Mouse (Mus musculus) heart, embryonic 14.5 days (tissue): ENCODE measurements around the gene Mgll. TPM values are rescaled to one million over a fixed set of nuclear protein-coding genes. Genes with fewer than 3 reads are reported as not detected.

Source experiments
- ATAC-seq: fragments of 200-750 bp; cut with Nextera tagmentation; 2 replicates; pipeline ENCODE4 v1.8.0; 2017; ENCODE audit warnings: low read depth, moderate TSS enrichment; ENCODE audit not compliant: insufficient number of reproducible peaks, insufficient read depth, low FRiP score
- H3K27ac ChIP-seq, 2 experiments: fragments of 200-500 bp in 1 of 2; fragments of 300-500 bp in 1 of 2; sonication (generic) in 1 of 2; replicated peaks in 1 of 2; 2 replicates each; pipeline ENCODE4 v1.5.1; 2012 to 2014; ENCODE audit warnings: low read depth in 2 of 2, low read length in 2 of 2, control low read depth in 1 of 2, mild to moderate bottlenecking in 1 of 2, mixed read lengths in 1 of 2; ENCODE audit not compliant: control insufficient read depth in 1 of 2, insufficient read depth in 1 of 2
- H3K27me3 ChIP-seq: fragments of 300-500 bp; sonication (generic); 2 replicates; pipeline ENCODE4 v1.6.1; 2014; ENCODE audit warnings: mild to moderate bottlenecking, low read length, control low read depth; ENCODE audit not compliant: control insufficient read depth, insufficient read depth
- H3K36me3 ChIP-seq: fragments of 300-500 bp; sonication (generic); 2 replicates; pipeline ENCODE4 v1.6.1; 2014; ENCODE audit warnings: mild to moderate bottlenecking, control low read depth, low read length, mixed read lengths; ENCODE audit not compliant: control insufficient read depth, insufficient read depth
- H3K4me1 ChIP-seq, 2 experiments: fragments of 200-500 bp in 1 of 2; fragments of 300-500 bp in 1 of 2; sonication (generic) in 1 of 2; 2 replicates each; pipeline ENCODE4 v1.6.1; 2012 to 2014; ENCODE audit warnings: low read length in 2 of 2, control low read depth in 1 of 2, mixed read lengths in 1 of 2; ENCODE audit not compliant: control insufficient read depth in 2 of 2, insufficient read depth in 2 of 2
- H3K4me2 ChIP-seq: fragments of 300-500 bp; sonication (generic); 2 replicates; pipeline ENCODE4 v1.6.1; 2014; ENCODE audit warnings: mild to moderate bottlenecking, low read length
- H3K4me3 ChIP-seq, 2 experiments: fragments of 200-500 bp in 1 of 2; fragments of 300-500 bp in 1 of 2; sonication (generic) in 1 of 2; 2 replicates each; pipeline ENCODE4 v1.5.1; 2012 to 2014; ENCODE audit warnings: low read length in 2 of 2, mild to moderate bottlenecking in 2 of 2, control low read depth in 1 of 2, low read depth in 1 of 2, moderate library complexity in 1 of 2; ENCODE audit not compliant: control insufficient read depth in 1 of 2, insufficient read depth in 1 of 2
- H3K9ac ChIP-seq: fragments of 300-500 bp; sonication (generic); 2 replicates; pipeline ENCODE4 v1.6.1; 2014; ENCODE audit warnings: mild to moderate bottlenecking, low read length
- H3K9me3 ChIP-seq: fragments of 300-500 bp; sonication (generic); 2 replicates; pipeline ENCODE4 v1.6.1; 2016; ENCODE audit warnings: low read length, control low read depth; ENCODE audit not compliant: control insufficient read depth
- WGBS: fragments of 180-500 bp; shearing (Covaris S2); extraction: QIAGEN DNeasy Blood & Tissue Kit; methylation state at CpG from one replicate; pipeline ENCODE4 v1.1.7; 2014; 5-methylcytosine and 5-hydroxymethylcytosine counted together
- polyA plus RNA-seq: library from polyadenylated mRNA; unstranded; fragments of >200 nt; fragmentation: Nextera tagmentation; extraction: Ambion mirVana; gene quantifications from 2 replicates; pipeline ENCODE4 v1.2.1, GENCODE M21; 2014

Mgll gene
- polyA plus RNA-seq, 1 experiment from 2014 or later = 28.7 TPM

DNA sequence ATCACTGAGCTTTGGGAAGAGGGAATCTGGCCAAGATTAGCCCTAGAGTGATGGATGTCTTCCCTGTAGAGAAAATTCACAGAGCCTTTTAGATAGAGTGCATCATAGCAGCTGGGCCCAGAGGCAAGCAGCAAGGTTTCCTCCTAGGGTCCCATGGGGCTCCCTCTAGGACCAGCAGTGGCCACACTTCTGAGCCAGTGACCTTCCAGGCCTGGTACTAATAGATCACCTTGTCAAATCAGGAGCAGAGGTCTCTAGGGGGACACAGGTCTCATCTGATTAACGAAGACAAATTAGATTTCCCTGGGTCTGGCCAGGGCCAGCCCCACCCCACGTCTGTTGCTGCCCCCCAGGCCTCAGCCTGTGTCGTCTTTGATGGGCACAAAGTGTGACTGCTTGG, 86.1 kb downstream of the Mgll start:
- no peak for ATAC-seq
- Histone ChIP-seq H3K27ac (no peak overlapping the region), H3K9ac (no peak overlapping the region), H3K4me3 (no peak overlapping the region), H3K4me2 (no peak overlapping the region), H3K9me3 (no peaks in the 10 kb centered on the region), H3K27me3 (no peaks in the 10 kb centered on the region), H3K36me3 (no peaks in the 10 kb centered on the region), H3K4me1 (peaks cover 10 to 21% of the 10 kb centered on the region in 2 experiments)
- WGBS = 75% methylated on average over 3 of the region's 3 CpGs

DNA sequence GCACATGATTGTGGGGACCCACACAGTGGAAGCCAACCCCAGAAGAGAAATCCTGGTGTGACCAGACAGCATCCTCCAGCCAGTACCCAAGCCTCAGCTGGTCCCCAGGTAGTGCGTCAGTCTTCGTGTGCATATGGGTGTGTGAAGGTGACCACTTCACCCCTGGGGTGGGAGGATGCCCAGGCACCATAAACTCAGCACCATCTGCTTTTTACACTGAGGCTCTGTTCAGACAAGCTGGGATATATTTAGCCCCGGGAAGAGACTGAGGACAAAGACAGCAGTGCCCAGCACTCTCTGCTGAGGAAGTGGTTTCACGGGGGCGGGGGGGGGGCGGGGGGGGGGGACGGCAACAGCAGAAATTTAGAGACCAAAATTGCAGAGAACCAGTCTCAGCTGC, 87.2 kb downstream of the Mgll start:
- no peak overlapping the region for H3K9ac ChIP-seq
- 0 out of 4 replicates have a peak overlapping the region, but pooled peaks of 1 of the 2 experiments have one; percentile 27 for H3K27ac ChIP-seq
- H3K9me3 ChIP-seq = no peaks in the 10 kb centered on the region
- 26% methylated on average over 4 of the region's 7 CpGs for WGBS
- H3K36me3 ChIP-seq = no peaks in the 10 kb centered on the region
- peaks cover 10 to 21% of the 10 kb centered on the region in 2 experiments for H3K4me1 ChIP-seq
- no peak for ATAC-seq
- no peak overlapping the region for H3K4me2 ChIP-seq
- no peaks in the 10 kb centered on the region for H3K27me3 ChIP-seq
- H3K4me3 ChIP-seq = no peak overlapping the region

DNA sequence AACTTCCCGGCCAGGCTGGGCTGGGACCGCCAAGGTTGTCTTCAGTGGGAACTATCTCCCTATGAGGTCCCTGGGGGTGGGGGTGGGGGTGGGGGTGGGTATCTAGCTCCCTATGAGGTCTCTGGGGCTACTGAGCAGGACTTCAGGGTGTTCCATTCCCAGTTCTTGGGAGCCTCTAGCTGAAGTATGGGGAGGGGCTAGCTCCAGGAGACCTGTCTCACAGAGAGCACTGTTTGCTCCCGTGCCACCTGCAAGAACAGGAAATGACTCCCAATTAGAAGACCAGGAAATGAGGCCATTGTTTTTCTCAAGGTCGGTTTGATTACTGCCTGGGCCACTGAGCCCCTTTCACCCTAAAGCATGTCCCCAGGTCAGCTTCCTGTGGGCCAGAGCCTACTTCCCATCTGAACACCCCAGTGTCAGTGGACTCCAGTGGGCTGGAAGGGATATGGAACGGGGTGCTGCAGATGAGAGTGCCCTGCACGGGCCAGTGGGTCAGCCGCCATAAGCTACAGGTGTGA, 87.7 kb downstream of the Mgll start:
- H3K36me3 ChIP-seq = no peaks in the 10 kb centered on the region
- H3K27ac ChIP-seq = no peak overlapping the region
- ATAC-seq = no peak
- WGBS = 54% methylated on average over 7 of the region's 7 CpGs
- H3K9ac ChIP-seq = no peak overlapping the region
- no peak overlapping the region for H3K4me2 ChIP-seq
- peaks cover 10 to 21% of the 10 kb centered on the region in 2 experiments for H3K4me1 ChIP-seq
- no peaks in the 10 kb centered on the region for H3K27me3 ChIP-seq
- H3K4me3 ChIP-seq = no peak overlapping the region
- H3K9me3 ChIP-seq = no peaks in the 10 kb centered on the region

DNA sequence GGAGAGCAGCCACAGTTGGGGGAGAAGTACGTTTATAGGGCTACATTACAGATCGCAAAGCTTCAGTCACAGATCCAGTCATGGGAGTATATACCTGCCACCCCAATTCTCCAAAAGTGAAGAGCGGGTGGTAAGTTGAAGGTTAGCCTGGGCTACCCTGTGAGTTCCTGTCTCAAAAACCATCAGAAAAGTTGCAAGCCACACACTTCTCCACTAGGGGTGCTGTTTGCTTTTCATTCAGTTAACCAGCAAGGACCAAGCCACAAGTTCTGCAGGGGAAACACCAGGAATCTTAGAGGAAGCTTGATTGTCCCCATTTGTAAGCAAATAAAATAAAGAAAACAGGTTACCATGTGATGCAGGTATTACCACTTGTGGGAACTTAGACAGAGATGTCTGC, 88.7 kb downstream of the Mgll start:
- no peak overlapping the region for H3K4me2 ChIP-seq
- H3K9me3 ChIP-seq = no peaks in the 10 kb centered on the region
- H3K4me3 ChIP-seq = no peak overlapping the region
- WGBS = 69% methylated on average over 3 of the region's 3 CpGs
- no peaks in the 10 kb centered on the region for H3K27me3 ChIP-seq
- no peak overlapping the region for H3K9ac ChIP-seq
- no peak overlapping the region for H3K27ac ChIP-seq
- no peaks in the 10 kb centered on the region for H3K36me3 ChIP-seq
- ATAC-seq = no peak
- H3K4me1 ChIP-seq = peaks cover 10 to 21% of the 10 kb centered on the region in 2 experiments

DNA sequence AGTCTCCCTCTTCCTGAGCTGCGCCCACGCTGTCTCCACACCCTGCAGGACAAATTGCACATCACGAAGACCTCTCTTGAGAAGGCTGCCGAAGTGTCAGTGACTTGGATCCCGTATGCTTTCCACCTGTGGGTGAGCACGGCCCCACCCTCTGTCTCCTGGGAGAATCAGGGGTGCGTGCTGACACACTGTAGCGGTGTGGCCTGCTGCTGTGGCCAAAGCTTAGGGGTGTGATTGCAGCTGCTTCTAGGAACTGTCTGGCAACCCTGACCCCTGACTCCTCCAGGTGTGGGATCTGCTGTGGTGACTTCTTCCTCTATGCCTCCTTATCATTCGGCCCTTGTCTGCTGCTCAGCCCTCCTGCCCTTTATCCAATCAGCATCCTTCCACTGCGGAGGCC, 89.6 kb downstream of the Mgll start:
- Histone ChIP-seq H3K4me3 (no peak overlapping the region), H3K27me3 (no peaks in the 10 kb centered on the region), H3K9ac (no peak overlapping the region), H3K36me3 (no peaks in the 10 kb centered on the region), H3K4me2 (no peak overlapping the region), H3K9me3 (no peaks in the 10 kb centered on the region), H3K4me1 (peaks cover 10 to 21% of the 10 kb centered on the region in 2 experiments), H3K27ac (no peak overlapping the region)
- ATAC-seq = no peak
- WGBS = 75% methylated on average over 10 of the region's 10 CpGs

DNA sequence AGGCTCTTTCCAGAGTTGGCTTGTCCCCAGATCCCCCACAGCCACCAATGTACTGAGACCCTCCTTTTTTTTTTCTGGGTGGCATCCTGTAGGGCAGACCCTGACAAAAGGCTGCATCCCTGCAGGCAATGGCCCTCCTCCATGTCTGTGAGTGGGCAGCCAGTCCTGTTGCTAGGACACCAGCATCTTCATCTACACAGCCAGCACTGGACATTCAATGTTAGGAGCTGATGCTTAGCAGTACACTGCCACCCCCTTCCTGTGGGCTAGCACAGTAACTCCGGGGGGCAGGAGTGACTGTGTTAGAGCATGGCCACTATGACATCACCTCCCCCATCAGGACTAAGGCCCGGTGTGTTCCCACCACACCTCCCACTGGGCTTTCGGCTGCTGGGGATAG, 90.8 kb downstream of the Mgll start:
- Histone ChIP-seq H3K36me3 (no peaks in the 10 kb centered on the region), H3K27ac (no peak overlapping the region), H3K9me3 (no peaks in the 10 kb centered on the region), H3K4me2 (no peak overlapping the region), H3K4me3 (no peak overlapping the region), H3K9ac (no peak overlapping the region), H3K4me1 (peaks cover 5 to 11% of the 10 kb centered on the region in 2 experiments), H3K27me3 (no peaks in the 10 kb centered on the region)
- no peak for ATAC-seq
- 73% methylated on average over 3 of the region's 3 CpGs for WGBS

DNA sequence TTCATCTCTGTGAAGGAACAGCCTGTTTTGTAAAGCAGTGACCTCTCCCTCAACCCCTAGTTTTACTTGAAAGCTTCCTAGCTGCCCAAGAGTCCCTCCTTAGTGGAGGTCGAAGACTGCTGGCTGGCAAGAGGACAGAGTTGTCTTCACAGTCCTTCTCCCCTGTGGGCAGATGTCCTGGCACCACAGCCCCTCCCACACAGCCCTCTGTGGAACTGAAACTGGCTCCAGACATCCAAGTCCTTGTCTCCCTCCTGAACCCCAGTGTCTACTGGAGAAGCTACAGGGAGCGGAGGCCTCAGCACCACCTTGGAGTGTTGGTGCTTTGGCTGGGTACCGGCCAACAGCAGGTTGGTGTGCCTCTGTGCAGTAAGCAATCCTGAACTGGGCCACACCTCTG, 91.3 kb downstream of the Mgll start:
- Histone ChIP-seq H3K9ac (no peak overlapping the region), H3K4me1 (peaks cover 6 to 12% of the 10 kb centered on the region in 2 experiments), H3K27ac (no peak overlapping the region), H3K9me3 (no peaks in the 10 kb centered on the region), H3K4me3 (no peak overlapping the region), H3K36me3 (no peaks in the 10 kb centered on the region), H3K27me3 (no peaks in the 10 kb centered on the region), H3K4me2 (no peak overlapping the region)
- WGBS = 86% methylated on average over 3 of the region's 3 CpGs
- ATAC-seq = no peak

DNA sequence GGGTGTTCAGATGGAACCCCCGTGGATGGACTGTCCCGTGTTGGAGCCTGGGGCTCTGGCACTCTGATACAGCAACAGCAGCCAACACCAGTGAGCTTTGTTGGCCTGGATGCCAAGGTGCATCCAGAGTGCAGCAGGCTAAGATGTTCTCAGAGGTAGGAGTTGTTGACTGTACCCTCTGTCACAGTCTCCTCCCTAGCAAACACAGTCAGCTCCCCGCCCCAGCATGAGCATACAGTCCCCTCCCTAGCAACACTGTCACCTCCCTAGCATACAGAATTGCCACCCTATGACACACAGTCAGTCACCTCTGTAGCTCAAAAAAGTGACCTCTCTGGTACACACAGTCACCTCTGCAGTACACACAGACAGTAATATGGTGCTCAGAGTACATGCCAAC, 92.7 kb downstream of the Mgll start:
- no peak overlapping the region for H3K4me3 ChIP-seq
- no peak for ATAC-seq
- WGBS = 82% methylated on average over 3 of the region's 3 CpGs
- H3K27me3 ChIP-seq = no peaks in the 10 kb centered on the region
- H3K9me3 ChIP-seq = no peaks in the 10 kb centered on the region
- no peaks in the 10 kb centered on the region for H3K36me3 ChIP-seq
- no peak overlapping the region for H3K9ac ChIP-seq
- peaks cover 5 to 9% of the 10 kb centered on the region in 2 experiments; a peak in 3 of 4 replicates for H3K4me1 ChIP-seq
- H3K27ac ChIP-seq = no peak overlapping the region
- H3K4me2 ChIP-seq = no peak overlapping the region
